Mouse (Mus musculus) liver, adult 2 months (tissue): ENCODE data around the gene Gpr137. TPM values are rescaled to one million over a fixed set of nuclear protein-coding genes. Genes with fewer than 3 reads are reported as not detected.
A peak's percentile ranks its signal among the peaks of the same experiment; 100 is the strongest.

ENCODE experiments used
- DNase-seq: peaks from one replicate; pipeline ENCODE4 v3.0.0-alpha.2; 2011; ENCODE audit warnings: low read depth, low spot score; ENCODE audit errors: extremely low read depth
- H3K27ac ChIP-seq: fragments of 200-500 bp; replicated peaks from 2 replicates; pipeline ENCODE4 v1.5.1; 2012; ENCODE audit warnings: low read depth, mild to moderate bottlenecking, control low read depth, inconsistent platforms, low read length; ENCODE audit not compliant: insufficient read depth
- H3K27me3 ChIP-seq: fragments of 200-500 bp; 2 replicates; pipeline ENCODE4 v1.6.1; 2012; ENCODE audit warnings: mild to moderate bottlenecking, moderate library complexity, low read length, inconsistent platforms; ENCODE audit not compliant: control insufficient read depth, insufficient read depth
- H3K36me3 ChIP-seq: fragments of 200-500 bp; 2 replicates; pipeline ENCODE4 v1.6.1; 2012; ENCODE audit warnings: low read length, inconsistent platforms; ENCODE audit not compliant: control insufficient read depth, insufficient read depth
- H3K4me1 ChIP-seq: fragments of 200-500 bp; 2 replicates; pipeline ENCODE4 v1.6.1; 2011; ENCODE audit warnings: low read length; ENCODE audit not compliant: control insufficient read depth, insufficient read depth
- H3K4me3 ChIP-seq: fragments of 200-500 bp; 2 replicates; pipeline ENCODE4 v1.5.1; 2011; ENCODE audit warnings: low read depth, mild to moderate bottlenecking, control low read depth, low read length, moderate library complexity; ENCODE audit not compliant: insufficient read depth
- H3K79me2 ChIP-seq: fragments of 200-500 bp; 2 replicates; pipeline ENCODE4 v1.6.1; 2012; ENCODE audit warnings: inconsistent platforms, mild to moderate bottlenecking, low read length, moderate library complexity; ENCODE audit not compliant: control insufficient read depth, insufficient read depth
- H3K9ac ChIP-seq: fragments of 200-500 bp; 2 replicates; pipeline ENCODE4 v1.6.1; 2012; ENCODE audit warnings: low read depth, mild to moderate bottlenecking, control low read depth, inconsistent platforms, low read length
- CTCF ChIP-seq: fragments of 200-500 bp; IDR thresholded peaks from 2 replicates; pipeline ENCODE4 v1.5.1; 2011; ENCODE audit warnings: low read depth, low read length, control low read depth
- POLR2A ChIP-seq: fragments of 200-500 bp; IDR thresholded peaks from 2 replicates; pipeline ENCODE4 v1.6.1; 2011; ENCODE audit warnings: low read length, control low read depth; ENCODE audit not compliant: insufficient read depth; ENCODE audit errors: extremely low read depth
- WGBS: fragments of 180-500 bp; shearing (Covaris S2); methylation state at CpG from one replicate; pipeline ENCODE4 v1.1.7; 2018; 5-methylcytosine and 5-hydroxymethylcytosine counted together
- polyA plus RNA-seq: library from polyadenylated mRNA; depleted of rRNA; stranded (reverse); fragments of >200 nt; gene quantifications from 2 replicates; pipeline ENCODE4 v1.2.3, GENCODE M21; 2012
- total RNA-seq: library from RNA; depleted of rRNA; stranded (reverse); fragments of >200 nt; gene quantifications from 2 replicates; pipeline ENCODE4 v1.2.3, GENCODE M21; 2014

Gene Gpr137
- total and polyA plus RNA-seq, 2 experiments: 12.3 to 61.1 TPM

DNA sequence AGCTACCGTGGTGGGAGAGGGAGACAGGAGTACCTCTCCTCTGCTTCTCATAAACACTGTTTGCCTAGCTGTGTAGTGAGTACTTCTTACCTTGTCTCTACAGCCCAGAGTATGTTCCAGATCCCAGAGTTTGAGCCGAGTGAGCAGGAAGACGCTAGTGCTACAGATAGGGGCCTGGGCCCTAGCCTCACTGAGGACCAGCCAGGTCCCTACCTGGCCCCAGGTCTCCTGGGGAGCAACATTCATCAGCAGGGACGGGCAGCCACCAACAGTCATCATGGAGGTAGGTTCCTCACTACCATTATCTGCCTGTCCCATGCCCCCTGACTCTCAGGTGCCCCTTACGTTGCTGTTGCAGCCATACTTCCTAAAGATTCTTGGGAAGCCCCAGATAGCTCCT lies 484 bp upstream of the Gpr137 start:
- TF ChIP-seq POLR2A (no peak), CTCF (no peak)

GRCm38 (mm10) chr19:6941372-6942248 lies 670 bp downstream of the Gpr137 start, which contains the start of gene Bad:
Gene Bad (plus strand): TSS chr19:6941861.
- peak; percentile 75 for DNase-seq
- Histone ChIP-seq H3K9ac (peak within 1 kb of the TSS; percentile 91), H3K36me3 (no peaks in the 10 kb centered on the region), H3K4me1 (peaks cover 23% of the 10 kb centered on the region), H3K27ac (peak within 1 kb of the TSS; percentile 88), H3K4me3 (peak within 1 kb of the TSS; percentile 85), H3K79me2 (peaks cover 8% of the 10 kb centered on the region), H3K27me3 (no peaks in the 10 kb centered on the region)
- TF ChIP-seq POLR2A (peak; percentile 34; the same call in 1 of the 2 replicates), CTCF (peak; percentile 2; the same call in 1 of the 2 replicates)
- WGBS: under 1% methylated on average over 83 of the region's 83 CpGs

More for the DNA sequence above, 484 bp upstream of the Gpr137 start:
- Histone ChIP-seq H3K4me1 (peaks cover 20% of the 10 kb centered on the region), H3K36me3 (no peaks in the 10 kb centered on the region), H3K9ac (peak overlapping the region; percentile 70), H3K27me3 (no peaks in the 10 kb centered on the region), H3K4me3 (peak overlapping the region; percentile 85), H3K79me2 (peaks cover 8% of the 10 kb centered on the region), H3K27ac (peak overlapping the region; percentile 84)
- 25% methylated on average over 5 of the region's 5 CpGs for WGBS
- DNase-seq: no peak

GRCm38 (mm10) chr19:6940396-6941351 lies 1.6 kb downstream of the Gpr137 start:
- H3K4me1 ChIP-seq: peaks cover 23% of the 10 kb centered on the region
- no peaks in the 10 kb centered on the region for H3K27me3 ChIP-seq
- H3K36me3 ChIP-seq: no peaks in the 10 kb centered on the region
- WGBS: 25% methylated on average over 29 of the region's 29 CpGs
- H3K9ac ChIP-seq: peak overlapping the region; percentile 91
- H3K4me3 ChIP-seq: peak overlapping the region; percentile 85
- H3K79me2 ChIP-seq: peaks cover 8% of the 10 kb centered on the region
- TF ChIP-seq CTCF (no peak), POLR2A (no peak)
- peak overlapping the region; percentile 68 for H3K27ac ChIP-seq
- no peak for DNase-seq

- H3K36me3 ChIP-seq: no peaks in the 10 kb centered on the region
- peaks cover under 1% of the 10 kb centered on the region for H3K27me3 ChIP-seq
- no peak overlapping the region for H3K4me3 ChIP-seq
- peaks cover 23% of the 10 kb centered on the region for H3K4me1 ChIP-seq
- TF ChIP-seq POLR2A: no peak
- no peak for TF ChIP-seq CTCF
- no peak overlapping the region for H3K27ac ChIP-seq
- H3K79me2 ChIP-seq: peaks cover 8% of the 10 kb centered on the region
- no peak for DNase-seq
- no peak overlapping the region for H3K9ac ChIP-seq
- 90% methylated on average over 20 of the region's 20 CpGs for WGBS
Measured at GRCm38 (mm10) chr19:6939106-6940002, 2.9 kb downstream of the Gpr137 start.
